Mouse (Mus musculus): Measurements from ENCODE around the gene Sh3rf3.

GRCm38 (mm10) chr10:59172539-59172938 lies 359.4 kb downstream of the Sh3rf3 start:
- TF ChIP-seq EP300 (optimal IDR thresholded peaks at IDR 0.05): no peak
- peak; percentile 25 for TF ChIP-seq CTCF (IDR thresholded peaks at IDR 0.05; ENCODE audit: low read depth)
